Mouse (Mus musculus): ENCODE data around the gene Sox13.

GRCm38 (mm10) chr1:133363276-133364021, 60.7 kb downstream of the Sox13 start, which contains the start of gene Etnk2:
- TF ChIP-seq CTCF (IDR thresholded peaks at IDR 0.05; ENCODE audit: low read depth, low read length) (no peak), GATA1 (IDR thresholded peaks at IDR 0.05; ENCODE audit: borderline replicate concordance, low read length) (no peak), POLR2AphosphoS5 (IDR thresholded peaks at IDR 0.05; ENCODE audit: insufficient replicate concordance, low read depth, low read length) (no peak), TAL1 (conservative IDR thresholded peaks at IDR 0.05; ENCODE audit: low read depth, low read length) (no peak), GATA2 (IDR thresholded peaks at IDR 0.05; ENCODE audit: borderline replicate concordance, low read depth, low read length) (no peak)

Measured in G1E (cell line).